Comparison of ENCODE assay signal across 8 mouse cellular contexts in genomic region chr7:123982461-123983038, GRCm38 (mm10). TPM values are rescaled to one million over a fixed set of nuclear protein-coding genes. Genes with fewer than 3 reads are reported as not detected.
DNase-seq lines count a peak whose midpoint lies in the region; ATAC-seq and TF ChIP-seq lines count a peak whose summit lies in the region.

Gene Hs3st4, plus strand, starts transcription at chr7:123982869.

- no peaks in the 10 kb centered on the region for H3K9me3 ChIP-seq in forebrain, postnatal 0 days (ENCODE audit: low read length)
- no peaks in the 10 kb centered on the region for H3K9me3 ChIP-seq in midbrain, postnatal 0 days (ENCODE audit: low read length)

- H3K36me3 ChIP-seq in forebrain, postnatal 0 days (ENCODE audit: insufficient read depth) = no peaks in the 10 kb centered on the region
- no peaks in the 10 kb centered on the region for H3K36me3 ChIP-seq in midbrain, postnatal 0 days (ENCODE audit: insufficient read depth, low read length)

- H3K27me3 ChIP-seq in forebrain, postnatal 0 days (ENCODE audit: insufficient read depth, low read length) = peaks cover 26% of the 10 kb centered on the region
- H3K27me3 ChIP-seq in midbrain, postnatal 0 days (ENCODE audit: insufficient read depth, low read length) = no peaks in the 10 kb centered on the region

- ATAC-seq in forebrain, postnatal 0 days = peak; percentile 69
- peak; percentile 44; the same call in 1 of the 2 replicates for ATAC-seq in midbrain, postnatal 0 days (ENCODE audit: low FRiP score)

- peak within 1 kb of the TSS; percentile 57 for H3K9ac ChIP-seq in forebrain, postnatal 0 days
- H3K9ac ChIP-seq in midbrain, postnatal 0 days (replicated peaks; ENCODE audit: low read length, poor library complexity, severe bottlenecking) = peak within 1 kb of the TSS; percentile 69

- H3K4me1 ChIP-seq in forebrain, postnatal 0 days (ENCODE audit: insufficient read depth) = no peaks in the 10 kb centered on the region
- no peaks in the 10 kb centered on the region; the same call in 1 of the 2 replicates for H3K4me1 ChIP-seq in midbrain, postnatal 0 days (ENCODE audit: insufficient read depth, low read length)

- peak within 1 kb of the TSS; percentile 69 for H3K4me3 ChIP-seq in forebrain, postnatal 0 days (ENCODE audit: low read depth, low read length)
- H3K4me3 ChIP-seq in midbrain, postnatal 0 days (ENCODE audit: low read depth, low read length) = peak within 1 kb of the TSS; percentile 81

- TF ChIP-seq CTCF in forebrain, postnatal 0 days (IDR thresholded peaks at IDR 0.05; ENCODE audit: low read depth) = no peak
- no peak for TF ChIP-seq CTCF in midbrain, postnatal 0 days (IDR thresholded peaks at IDR 0.05)

- peak; percentile 13 to 40 for DNase-seq in cerebellum, postnatal 25 days
- no peak for DNase-seq in cerebellum, adult 11 months
- DNase-seq in Muller cell, postnatal 12 days (ENCODE audit: inconsistent ontology term) = peak; percentile 40
- DNase-seq in forebrain, postnatal 0 days = peak; percentile 59
- DNase-seq in layer of hippocampus, postnatal 36 days = peak; percentile 27 to 32
- peak; percentile 34 for DNase-seq in midbrain, postnatal 0 days (ENCODE audit: low spot score)
- no peak for DNase-seq in thymus, adult 18-20 months
- DNase-seq in thymus, postnatal 0 days (ENCODE audit: low spot score) = no peak

- WGBS in forebrain, postnatal 0 days = 9% methylated on average over 44 of the region's 74 CpGs
- WGBS in midbrain, postnatal 0 days = under 1% methylated on average over 17 of the region's 74 CpGs

- peak within 1 kb of the TSS; percentile 90 for H3K4me2 ChIP-seq in forebrain, postnatal 0 days (ENCODE audit: low read depth)
- H3K4me2 ChIP-seq in midbrain, postnatal 0 days (ENCODE audit: low read depth, low read length, poor library complexity, severe bottlenecking) = peak within 1 kb of the TSS; percentile 91

- peak within 1 kb of the TSS; percentile 57 for H3K27ac ChIP-seq in forebrain, postnatal 0 days (ENCODE audit: low read depth, low read length)
- H3K27ac ChIP-seq in midbrain, postnatal 0 days (ENCODE audit: low read depth, low read length) = peak within 1 kb of the TSS; percentile 57

RNA-seq across cellular contexts. Expression of gene Hs3st4, which starts in this region (rescaled TPM):
- 31.8 and 35.5 TPM in 2 replicates for total RNA-seq in forebrain, postnatal 0 days (2014; rRNA removed)
- 9.7 and 17.3 TPM in 2 replicates for polyA plus RNA-seq in forebrain, postnatal 0 days (2015; fragmentation: Nextera tagmentation; extraction: Ambion mirVana)
- total RNA-seq in layer of hippocampus, postnatal 36 days (2021) = 100 to 1,000 TPM in 1 of 2 experiments, 10 to 100 TPM in 1; 86.3 to 107 TPM
- 38.6 and 46.9 TPM in 2 replicates for total RNA-seq in midbrain, postnatal 0 days (2014; rRNA removed)
- polyA plus RNA-seq in midbrain, postnatal 0 days (2015; fragmentation: Nextera tagmentation; extraction: Ambion mirVana) = 19.8 and 22.5 TPM in 2 replicates
- not detected in 2 replicates for polyA plus RNA-seq in thymus, postnatal 0 days (2015; fragmentation: Nextera tagmentation; extraction: Ambion mirVana)

Comparison
In these comparisons a context has a peak if more than half of its experiments do, and no peak if none do; other contexts are left out.
1. RNA of gene Hs3st4 (polyA plus RNA-seq): 19.8 to 22.5 TPM in midbrain, postnatal 0 days and 9.7 to 17.3 TPM in forebrain, postnatal 0 days; not detected in thymus, postnatal 0 days; every median in the first group is over 10 times any median in the second.
2. DNase-seq: peak in cerebellum, postnatal 25 days (2 of 2), Muller cell, postnatal 12 days (single experiment), forebrain, postnatal 0 days (single experiment), layer of hippocampus, postnatal 36 days (2 of 2) and midbrain, postnatal 0 days (single experiment); none in cerebellum, adult 11 months (single experiment), thymus, adult 18-20 months (0 of 2) and thymus, postnatal 0 days (single experiment).